Mouse (Mus musculus) CH12.LX (cell line): ENCODE results near the gene Gfi1b. TPM values are rescaled to one million over a fixed set of nuclear protein-coding genes. Genes with fewer than 3 reads are reported as not detected.

ENCODE experiments used
- DNase-seq: peaks from one replicate; pipeline ENCODE4 v3.0.0-alpha.2; 2013; ENCODE audit errors: extremely low read depth
- H3K27ac ChIP-seq: 2 replicates; pipeline ENCODE4 v1.5.1; 2012; ENCODE audit warnings: low read depth, mild to moderate bottlenecking, control low read depth, moderate library complexity; ENCODE audit not compliant: insufficient read depth
- H3K27me3 ChIP-seq: replicated peaks from 2 replicates; pipeline ENCODE3; 2012; ENCODE audit warnings: inconsistent platforms
- H3K36me3 ChIP-seq, 2 experiments: replicated peaks in 1 of 2; 2 replicates each; pipeline versions ENCODE3 to v1.6.1; 2012; ENCODE audit warnings: inconsistent platforms in 1 of 2, low read length in 1 of 2, mild to moderate bottlenecking in 1 of 2, mixed read lengths in 1 of 2, moderate library complexity in 1 of 2; ENCODE audit not compliant: control insufficient read depth in 1 of 2, insufficient read depth in 1 of 2
- H3K4me1 ChIP-seq, 2 experiments: 2 replicates each; pipeline ENCODE4 v1.6.1; 2012; ENCODE audit warnings: inconsistent platforms in 1 of 2, moderate library complexity in 1 of 2; ENCODE audit not compliant: insufficient read depth in 2 of 2, control insufficient read depth in 1 of 2
- H3K4me2 ChIP-seq: 2 replicates; pipeline ENCODE4 v1.6.1; 2012; ENCODE audit warnings: low read depth, mild to moderate bottlenecking, control low read depth; ENCODE audit not compliant: poor library complexity, insufficient read depth, severe bottlenecking
- H3K4me3 ChIP-seq, 3 experiments: fragments of 150-350 bp in 1 of 3; sonication (generic) in 1 of 3; replicated peaks in 1 of 3; 2 replicates each; pipeline versions ENCODE3 to v1.5.1; 2011 to 2012; ENCODE audit warnings: low read depth in 2 of 3, low read length in 2 of 3, mild to moderate bottlenecking in 2 of 3, moderate library complexity in 2 of 3, control low read depth in 1 of 3, improper control_type of control experiment in 1 of 3, inconsistent platforms in 1 of 3, mixed read lengths in 1 of 3; ENCODE audit not compliant: poor library complexity in 1 of 3
- H3K79me2 ChIP-seq: replicated peaks from 2 replicates; pipeline ENCODE4 v1.6.1; 2012; ENCODE audit warnings: mild to moderate bottlenecking, moderate library complexity; ENCODE audit not compliant: control insufficient read depth, poor library complexity, insufficient read depth, severe bottlenecking; ENCODE audit errors: extremely low read depth
- H3K9ac ChIP-seq: 2 replicates; pipeline ENCODE4 v1.6.1; 2012; ENCODE audit warnings: low read depth, mild to moderate bottlenecking, control low read depth, moderate library complexity; ENCODE audit not compliant: insufficient read depth
- H3K9me3 ChIP-seq: replicated peaks from 2 replicates; pipeline ENCODE3; 2012; ENCODE audit warnings: low read length, inconsistent platforms, mixed read lengths
- CHD1 ChIP-seq: IDR thresholded peaks from 2 replicates; pipeline ENCODE4 v1.6.1; 2012; ENCODE audit warnings: low read depth, low read length, improper control_type of control experiment, inconsistent platforms
- CHD2 ChIP-seq: IDR thresholded peaks from 2 replicates; pipeline ENCODE4 v1.6.1; 2011; ENCODE audit warnings: low read length, improper control_type of control experiment
- CTCF ChIP-seq, 2 experiments: IDR thresholded peaks in 1 of 2; conservative IDR thresholded peaks in 1 of 2; 2 replicates each; pipeline ENCODE4 v1.5.1; 2011 to 2012; ENCODE audit warnings: low read depth in 2 of 2, low read length in 2 of 2, improper control_type of control experiment in 1 of 2, inconsistent platforms in 1 of 2, mild to moderate bottlenecking in 1 of 2, moderate library complexity in 1 of 2
- EP300 ChIP-seq: IDR thresholded peaks from 2 replicates; pipeline ENCODE4 v1.6.1; 2011; ENCODE audit warnings: low read length, improper control_type of control experiment
- GABPA ChIP-seq: IDR thresholded peaks from 2 replicates; pipeline ENCODE4 v1.6.1; 2012; ENCODE audit warnings: low read depth, low read length, improper control_type of control experiment, inconsistent platforms; ENCODE audit not compliant: insufficient replicate concordance
- HCFC1 ChIP-seq: IDR thresholded peaks from 2 replicates; pipeline ENCODE4 v1.6.1; 2012; ENCODE audit warnings: low read depth, mild to moderate bottlenecking, inconsistent platforms, low read length, improper control_type of control experiment
- JUN ChIP-seq: IDR thresholded peaks from 2 replicates; pipeline ENCODE4 v1.6.1; 2011; ENCODE audit warnings: low read depth, mild to moderate bottlenecking, low read length, improper control_type of control experiment, moderate library complexity; ENCODE audit not compliant: insufficient read depth
- JUND ChIP-seq: conservative IDR thresholded peaks from 2 replicates; pipeline ENCODE4 v1.6.1; 2011; ENCODE audit warnings: low read depth, low read length, improper control_type of control experiment
- KAT2A ChIP-seq: IDR thresholded peaks from 2 replicates; pipeline ENCODE4 v1.6.1; 2012; ENCODE audit warnings: low read length, improper control_type of control experiment, inconsistent platforms; ENCODE audit not compliant: insufficient replicate concordance
- MAZ ChIP-seq: IDR thresholded peaks from 2 replicates; pipeline ENCODE4 v1.6.1; 2012; ENCODE audit warnings: low read depth, mild to moderate bottlenecking, inconsistent platforms, low read length, improper control_type of control experiment, moderate library complexity
- MEF2A ChIP-seq: IDR thresholded peaks from 2 replicates; pipeline ENCODE4 v1.6.1; 2014; ENCODE audit warnings: low read depth, mild to moderate bottlenecking, inconsistent platforms, low read length, improper control_type of control experiment, borderline replicate concordance
- MYC ChIP-seq: IDR thresholded peaks from 2 replicates; pipeline ENCODE4 v1.6.1; 2011; ENCODE audit warnings: low read depth, mild to moderate bottlenecking, improper control_type of control experiment, low read length
- NELFE ChIP-seq: IDR thresholded peaks from 2 replicates; pipeline ENCODE4 v1.6.1; 2011; ENCODE audit warnings: low read depth, low read length, improper control_type of control experiment
- NRF1 ChIP-seq: IDR thresholded peaks from 2 replicates; pipeline ENCODE4 v1.6.1; 2014; ENCODE audit warnings: low read depth, mild to moderate bottlenecking, inconsistent platforms, low read length, improper control_type of control experiment, moderate library complexity
- POLR2A ChIP-seq: IDR thresholded peaks from 2 replicates; pipeline ENCODE4 v1.6.1; 2011; ENCODE audit warnings: low read depth, mild to moderate bottlenecking, improper control_type of control experiment, low read length
- POLR2AphosphoS2 ChIP-seq: IDR thresholded peaks from 2 replicates; pipeline ENCODE4 v1.6.1; 2011; ENCODE audit warnings: low read depth, low read length, improper control_type of control experiment
- RAD21 ChIP-seq: IDR thresholded peaks from 2 replicates; pipeline ENCODE4 v1.6.1; 2011; ENCODE audit warnings: low read depth, mild to moderate bottlenecking, low read length, improper control_type of control experiment, moderate library complexity
- RCOR1 ChIP-seq: conservative IDR thresholded peaks from 2 replicates; pipeline ENCODE4 v1.6.1; 2012; ENCODE audit warnings: low read depth, mild to moderate bottlenecking, inconsistent platforms, low read length, improper control_type of control experiment
- SMC3 ChIP-seq: IDR thresholded peaks from 2 replicates; pipeline ENCODE4 v1.6.1; 2011; ENCODE audit warnings: low read depth, low read length, improper control_type of control experiment
- TBP ChIP-seq: conservative IDR thresholded peaks from 2 replicates; pipeline ENCODE4 v1.6.1; 2011; ENCODE audit warnings: low read depth, low read length, improper control_type of control experiment
- USF2 ChIP-seq: conservative IDR thresholded peaks from 2 replicates; pipeline ENCODE4 v1.6.1; 2011; ENCODE audit warnings: low read depth, low read length, improper control_type of control experiment
- ZC3H11A ChIP-seq: IDR thresholded peaks from 2 replicates; pipeline ENCODE4 v1.6.1; 2012; ENCODE audit warnings: low read depth, mild to moderate bottlenecking, inconsistent platforms, low read length, improper control_type of control experiment
- ZNF384 ChIP-seq: IDR thresholded peaks from 2 replicates; pipeline ENCODE4 v1.6.1; 2012; ENCODE audit warnings: low read depth, low read length, improper control_type of control experiment, inconsistent platforms
- dilution Hi-C: fragments of 300-500 bp; cut with MboI; formaldehyde crosslinking; loops from 2 replicates; pipeline ENCODE4 v1.14.3; 2020; ENCODE audit warnings: low sequenced_read_pairs; ENCODE audit not compliant: extremely low pct_unique_long_range_greater_than_20kb, extremely low pct_ligation_motif_present
- in situ Hi-C: fragments of 300-500 bp; cut with MboI; formaldehyde crosslinking; loops from 3 replicates; pipeline ENCODE4 v1.14.3; 2019; ENCODE audit warnings: low sequenced_read_pairs, low pct_ligation_motif_present, low pct_unique_long_range_greater_than_20kb, mixed read lengths
- polyA plus RNA-seq: library from polyadenylated mRNA; unstranded; fragments of >175 nt; gene quantifications from 2 replicates; pipeline ENCODE4 v1.2.1, GENCODE M21; 2012; ENCODE audit warnings: low read depth; ENCODE audit not compliant: insufficient read length
- total RNA-seq, 2 experiments: library from RNA; depleted of rRNA; stranded (reverse); fragments of 300-350 nt in 1 of 2; fragments of >200 nt in 1 of 2; gene quantifications; 2 replicates each; pipeline ENCODE4 v1.2.3; 2012 to 2014

Gfi1b gene
- total and polyA plus RNA-seq, 3 experiments, result 0.19 to 0.87 TPM; not detected in 1

- Histone ChIP-seq H3K27me3 (no peaks in the 10 kb centered on the region), H3K9ac (no peak overlapping the region), H3K9me3 (no peaks in the 10 kb centered on the region), H3K4me3 (no peak overlapping the region), H3K36me3 (no peaks in the 10 kb centered on the region), H3K4me2 (no peak overlapping the region), H3K27ac (no peak overlapping the region), H3K4me1 (peaks cover 10 to 29% of the 10 kb centered on the region in 2 experiments), H3K79me2 (no peaks in the 10 kb centered on the region)
- no peak for TF ChIP-seq CHD1
- peak; percentile 32 for TF ChIP-seq SMC3
- TF ChIP-seq MAZ, result no peak
- no peak for TF ChIP-seq KAT2A
- peak in 1 of 2 experiments; percentile 53; a peak in 2 of 4 replicates for TF ChIP-seq CTCF (conservative IDR thresholded peaks at IDR 0.05 in 1 of 2, IDR thresholded peaks at IDR 0.05 in 1 of 2; ENCODE audit: low read depth in 2 of 2, low read length in 2 of 2)
- TF ChIP-seq ZC3H11A, result no peak
- peak; percentile 42 for TF ChIP-seq RAD21
- no peak for TF ChIP-seq MYC
- in situ Hi-C loops (no loop called here), dilution Hi-C loops (no loop called here)
- no peak for DNase-seq
Observed at GRCm38 (mm10) chr2:28633136-28633535, 11.4 kb upstream of the Gfi1b start.

- no peaks in the 10 kb centered on the region for H3K27me3 ChIP-seq
- no peak overlapping the region for H3K9ac ChIP-seq
- in situ Hi-C loops, result no loop called here
- DNase-seq, result no peak
- H3K27ac ChIP-seq, result no peak overlapping the region
- no peak overlapping the region for H3K4me2 ChIP-seq
- dilution Hi-C loops, result no loop called here
- peaks cover 10 to 29% of the 10 kb centered on the region in 2 experiments for H3K4me1 ChIP-seq
- no peaks in the 10 kb centered on the region for H3K36me3 ChIP-seq
- no peak overlapping the region for H3K4me3 ChIP-seq
- no peaks in the 10 kb centered on the region for H3K79me2 ChIP-seq
- TF ChIP-seq JUND (no peak), GABPA (no peak), KAT2A (no peak), JUN (no peak), NRF1 (no peak), MAZ (no peak), RCOR1 (no peak), POLR2AphosphoS2 (no peak), ZNF384 (no peak), TBP (no peak), NELFE (no peak), POLR2A (no peak), EP300 (no peak), CHD2 (no peak), HCFC1 (no peak), USF2 (no peak), SMC3 (no peak), MEF2A (no peak)
- TF ChIP-seq, all 38 proteins: peak for 0
- H3K9me3 ChIP-seq, result peaks cover under 1% of the 10 kb centered on the region
Observed at GRCm38 (mm10) chr2:28632626-28633025, 10.8 kb upstream of the Gfi1b start.
